Mouse (Mus musculus) forebrain, embryonic 12.5 days (tissue): ENCODE measurements around the gene Rell1. TPM values are rescaled to one million over a fixed set of nuclear protein-coding genes. Genes with fewer than 3 reads are reported as not detected.
A peak's percentile ranks its signal among the peaks of the same experiment; 100 is the strongest.

ENCODE experiments used
- ATAC-seq: fragments of 200-750 bp; cut with Nextera tagmentation; 2 replicates; pipeline ENCODE4 v1.8.0; 2017; ENCODE audit warnings: moderate TSS enrichment; ENCODE audit not compliant: low FRiP score
- H3K27ac ChIP-seq: fragments of 300-500 bp; sonication (generic); 2 replicates; pipeline ENCODE4 v1.5.1; 2016; ENCODE audit warnings: mild to moderate bottlenecking
- H3K27me3 ChIP-seq: fragments of 300-500 bp; sonication (generic); 2 replicates; pipeline ENCODE4 v1.6.1; 2016; ENCODE audit warnings: mild to moderate bottlenecking
- H3K36me3 ChIP-seq: fragments of 300-500 bp; sonication (generic); replicated peaks from 2 replicates; pipeline ENCODE4 v1.6.1; 2016; ENCODE audit warnings: mild to moderate bottlenecking
- H3K4me1 ChIP-seq: fragments of 300-500 bp; sonication (generic); 2 replicates; pipeline ENCODE4 v1.6.1; 2016
- H3K4me2 ChIP-seq: fragments of 300-500 bp; sonication (generic); 2 replicates; pipeline ENCODE4 v1.6.1; 2016; ENCODE audit warnings: mild to moderate bottlenecking, moderate library complexity
- H3K4me3 ChIP-seq: fragments of 300-500 bp; sonication (generic); replicated peaks from 2 replicates; pipeline ENCODE4 v1.5.1; 2016; ENCODE audit warnings: mild to moderate bottlenecking
- H3K9ac ChIP-seq: fragments of 300-500 bp; sonication (generic); 2 replicates; pipeline ENCODE4 v1.6.1; 2016; ENCODE audit warnings: mild to moderate bottlenecking
- H3K9me3 ChIP-seq: fragments of 300-500 bp; sonication (generic); 2 replicates; pipeline ENCODE4 v1.6.1; 2016
- WGBS: fragments of 180-500 bp; shearing (Covaris S2); methylation state at CpG from one replicate; pipeline ENCODE4 v1.1.7; 2016; 5-methylcytosine and 5-hydroxymethylcytosine counted together
- polyA plus RNA-seq: library from polyadenylated mRNA; unstranded; fragments of >200 nt; fragmentation: Nextera tagmentation; extraction: Ambion mirVana; gene quantifications from 2 replicates; pipeline ENCODE4 v1.2.1, GENCODE M21; 2016

Gene Rell1
- polyA plus RNA-seq, 1 experiment from 2014 or later: 15.8 TPM

DNA sequence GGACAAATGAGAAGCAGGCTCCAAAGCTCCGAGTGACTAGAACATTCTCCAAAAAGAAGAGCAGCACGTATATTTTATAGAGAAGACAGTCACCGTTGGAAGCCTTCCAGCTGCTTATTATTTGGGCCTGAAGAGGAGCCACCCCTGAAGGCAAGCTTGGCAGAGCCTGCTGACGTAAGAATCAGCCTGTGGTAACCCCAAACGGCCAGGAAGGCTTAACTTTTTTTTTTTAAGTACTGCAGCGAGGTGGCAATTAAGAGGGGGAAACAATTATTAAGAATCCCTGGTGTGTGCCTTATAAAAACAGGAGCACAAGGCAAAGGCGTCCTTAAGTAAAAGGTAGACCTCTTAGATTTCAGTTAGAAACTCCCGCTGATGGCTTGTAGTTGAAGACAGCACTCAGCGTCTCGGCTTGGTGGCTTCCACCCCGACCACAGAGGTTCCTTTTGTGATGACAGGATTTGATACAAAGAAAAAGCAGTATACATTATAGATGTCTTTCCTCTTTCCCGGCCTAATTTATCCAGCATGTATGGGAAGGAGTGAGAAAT is 1.0 kb downstream of the Rell1 start:
- Histone ChIP-seq H3K36me3 (no peaks in the 10 kb centered on the region), H3K9me3 (no peaks in the 10 kb centered on the region), H3K4me3 (peak overlapping the region; percentile 72), H3K4me1 (peaks cover 28% of the 10 kb centered on the region), H3K27me3 (no peaks in the 10 kb centered on the region), H3K4me2 (peak overlapping the region; percentile 72), H3K9ac (peak overlapping the region; percentile 70), H3K27ac (no peak overlapping the region)
- 2% methylated on average over 12 of the region's 12 CpGs for WGBS
- ATAC-seq: no peak

DNA sequence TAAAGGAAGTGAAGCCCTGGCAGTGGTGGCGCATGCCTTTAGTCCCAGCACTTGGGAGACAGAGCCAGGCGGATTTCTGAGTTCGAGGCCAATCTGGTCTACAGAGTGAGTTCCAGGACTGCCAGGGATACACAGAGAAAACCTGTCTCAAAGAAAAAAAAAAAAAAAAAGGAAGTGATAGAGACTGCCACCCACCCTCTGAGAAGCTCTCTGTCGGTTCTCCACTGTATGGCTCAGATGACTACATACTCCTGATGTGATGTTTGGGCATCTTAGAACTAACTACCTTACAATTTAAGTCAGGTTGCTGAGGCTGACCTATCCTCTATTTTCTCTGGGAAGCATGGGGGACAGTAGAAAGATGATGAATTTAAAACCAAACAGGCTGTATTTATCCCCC is 2.3 kb downstream of the Rell1 start:
- Histone ChIP-seq H3K27ac (no peak overlapping the region), H3K9me3 (no peaks in the 10 kb centered on the region), H3K4me2 (no peak overlapping the region), H3K36me3 (no peaks in the 10 kb centered on the region), H3K4me1 (peaks cover 28% of the 10 kb centered on the region), H3K4me3 (no peak overlapping the region), H3K27me3 (no peaks in the 10 kb centered on the region), H3K9ac (no peak overlapping the region)
- 88% methylated on average over 4 of the region's 4 CpGs for WGBS
- no peak for ATAC-seq

DNA sequence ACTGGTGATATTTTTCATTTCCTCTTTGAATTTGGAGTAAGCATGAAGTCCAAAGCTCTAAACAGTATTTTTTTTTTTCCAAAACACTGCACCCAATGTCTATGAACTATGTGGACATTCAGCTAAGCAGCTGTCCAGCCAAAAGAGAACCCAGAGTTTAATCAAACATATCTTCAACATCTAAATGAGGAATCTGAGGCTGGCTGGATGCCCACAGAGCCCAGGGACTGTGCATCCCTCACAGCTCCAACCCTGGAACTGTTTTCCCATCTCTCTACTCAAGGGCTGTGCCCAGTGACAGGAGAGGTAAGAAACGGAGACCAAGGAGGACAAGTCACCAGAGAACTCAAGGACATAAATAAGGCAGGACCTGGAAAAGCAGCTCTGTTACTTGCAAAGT is 2.8 kb downstream of the Rell1 start:
- H3K27ac ChIP-seq: no peak overlapping the region
- no peaks in the 10 kb centered on the region for H3K27me3 ChIP-seq
- no peak overlapping the region for H3K9ac ChIP-seq
- ATAC-seq: no peak
- 92% methylated on average over 1 of the region's 1 CpGs for WGBS
- no peaks in the 10 kb centered on the region for H3K36me3 ChIP-seq
- no peaks in the 10 kb centered on the region for H3K9me3 ChIP-seq
- peaks cover 28% of the 10 kb centered on the region for H3K4me1 ChIP-seq
- no peak overlapping the region for H3K4me2 ChIP-seq
- H3K4me3 ChIP-seq: no peak overlapping the region

DNA sequence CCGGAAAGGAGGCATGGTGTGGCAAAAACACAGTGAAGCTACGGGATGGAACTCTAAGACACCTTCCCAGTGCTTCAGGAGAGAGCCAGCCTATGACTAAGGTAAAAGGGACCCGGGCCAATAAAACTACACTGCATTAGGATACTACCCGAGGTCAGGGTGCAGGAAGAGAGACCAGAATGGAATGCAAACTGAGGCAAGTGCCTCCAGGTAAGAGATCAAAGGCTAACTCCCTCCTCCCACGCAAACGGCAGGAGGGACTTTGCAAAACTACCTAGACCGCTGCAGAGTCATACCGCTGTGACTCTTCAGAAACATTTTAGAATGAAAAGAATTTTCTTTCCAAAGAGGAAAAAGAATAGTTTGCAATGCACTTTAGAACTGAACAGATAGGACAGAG is 4.1 kb downstream of the Rell1 start:
- no peak overlapping the region for H3K27ac ChIP-seq
- ATAC-seq: no peak
- WGBS: 72% methylated on average over 8 of the region's 8 CpGs
- no peak overlapping the region for H3K4me2 ChIP-seq
- H3K9ac ChIP-seq: no peak overlapping the region
- no peaks in the 10 kb centered on the region for H3K9me3 ChIP-seq
- peaks cover 18% of the 10 kb centered on the region for H3K4me1 ChIP-seq
- H3K36me3 ChIP-seq: 0 out of 2 replicates have a peak, but pooled peaks cover 7% of the 10 kb centered on the region
- no peak overlapping the region for H3K4me3 ChIP-seq
- no peaks in the 10 kb centered on the region for H3K27me3 ChIP-seq

DNA sequence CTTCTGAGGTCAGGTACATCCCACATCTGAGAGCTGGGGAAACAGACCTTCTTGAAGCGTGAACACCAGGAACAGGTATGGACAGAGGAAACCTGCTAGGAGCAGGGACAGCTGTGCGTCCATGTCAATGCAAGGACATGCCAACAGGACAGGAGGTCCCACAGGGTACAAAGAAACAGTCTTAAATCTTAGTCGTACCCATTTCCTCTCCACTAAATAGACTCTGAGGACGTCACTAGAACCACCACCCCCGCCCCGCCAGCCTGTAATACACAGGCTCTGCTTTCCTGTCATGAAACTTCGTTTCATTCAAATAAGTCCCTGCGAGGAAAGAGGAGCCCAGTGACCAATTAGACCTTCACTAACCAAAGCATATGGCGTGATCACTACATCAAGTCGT is 7.0 kb downstream of the Rell1 start:
- no peak for ATAC-seq
- Histone ChIP-seq H3K27me3 (no peaks in the 10 kb centered on the region), H3K4me3 (no peak overlapping the region), H3K4me2 (no peak overlapping the region), H3K9ac (no peak overlapping the region), H3K27ac (no peak overlapping the region), H3K4me1 (no peaks in the 10 kb centered on the region; the same call in 1 of the 2 replicates), H3K36me3 (0 out of 2 replicates have a peak, but pooled peaks cover 7% of the 10 kb centered on the region), H3K9me3 (no peaks in the 10 kb centered on the region)
- WGBS: 91% methylated on average over 10 of the region's 10 CpGs

DNA sequence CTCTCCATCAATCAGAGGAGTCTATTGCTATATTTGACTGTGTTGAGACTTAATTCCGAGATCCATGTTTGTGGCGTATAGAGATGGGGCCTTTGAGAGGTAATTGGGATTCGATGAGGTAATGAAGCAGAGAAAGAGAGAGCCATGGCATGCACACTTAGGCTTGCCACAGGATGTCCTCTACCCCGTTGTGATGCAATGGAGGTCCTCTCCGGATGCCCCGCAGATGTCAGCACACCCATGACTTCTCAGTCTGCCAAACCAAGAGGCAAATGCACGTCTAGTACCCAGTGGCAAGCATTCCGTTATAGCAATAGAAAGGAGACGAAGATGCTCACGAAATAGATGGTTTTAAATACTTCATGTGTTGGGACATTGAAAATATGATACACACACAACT is 8.1 kb downstream of the Rell1 start:
- Histone ChIP-seq H3K4me3 (no peak overlapping the region), H3K9ac (no peak overlapping the region), H3K36me3 (0 out of 2 replicates have a peak, but pooled peaks cover 7% of the 10 kb centered on the region), H3K9me3 (no peaks in the 10 kb centered on the region), H3K27me3 (no peaks in the 10 kb centered on the region), H3K27ac (no peak overlapping the region), H3K4me1 (no peaks in the 10 kb centered on the region), H3K4me2 (no peak overlapping the region)
- 93% methylated on average over 10 of the region's 10 CpGs for WGBS
- ATAC-seq: no peak

DNA sequence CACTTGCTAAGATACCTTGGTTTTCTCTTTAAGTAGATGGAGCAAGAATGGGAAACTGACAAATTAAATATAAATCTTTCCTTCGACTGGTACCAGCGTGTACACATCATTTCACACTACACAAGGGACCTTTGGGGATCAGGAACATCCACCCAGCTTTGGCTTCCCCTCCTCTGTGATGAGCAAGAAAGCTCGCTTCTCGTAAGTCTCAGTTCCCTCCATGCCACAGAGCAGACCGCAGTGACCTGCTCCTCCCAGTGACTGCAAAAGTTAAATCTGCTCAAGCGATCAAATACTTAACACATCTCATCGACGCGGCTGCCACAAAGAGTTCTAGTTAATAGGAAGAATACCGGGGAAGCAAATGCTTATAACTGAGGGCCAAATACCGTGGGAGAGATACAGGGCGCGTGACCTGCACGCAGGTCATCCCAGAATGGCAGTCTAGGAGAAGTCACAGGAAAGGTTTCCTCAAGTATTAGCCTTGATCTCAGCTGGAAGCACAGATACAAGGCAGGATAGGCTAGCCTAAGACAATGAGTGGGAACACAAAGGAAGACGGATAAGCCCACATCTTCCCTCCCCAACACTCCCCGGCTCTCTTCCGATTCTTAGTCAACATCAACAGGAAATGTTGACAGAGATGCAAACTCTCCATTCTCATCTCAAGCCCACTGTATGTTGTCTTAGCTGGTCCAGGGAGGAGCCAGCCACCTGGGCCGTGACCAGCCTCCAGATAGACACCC is 9.6 kb downstream of the Rell1 start:
- WGBS: 78% methylated on average over 18 of the region's 18 CpGs
- ATAC-seq: no peak
- Histone ChIP-seq H3K27ac (no peak overlapping the region), H3K4me1 (no peaks in the 10 kb centered on the region), H3K9ac (no peak overlapping the region), H3K27me3 (no peaks in the 10 kb centered on the region), H3K36me3 (0 out of 2 replicates have a peak, but pooled peaks cover 7% of the 10 kb centered on the region), H3K4me3 (no peak overlapping the region), H3K4me2 (no peak overlapping the region), H3K9me3 (no peaks in the 10 kb centered on the region)

DNA sequence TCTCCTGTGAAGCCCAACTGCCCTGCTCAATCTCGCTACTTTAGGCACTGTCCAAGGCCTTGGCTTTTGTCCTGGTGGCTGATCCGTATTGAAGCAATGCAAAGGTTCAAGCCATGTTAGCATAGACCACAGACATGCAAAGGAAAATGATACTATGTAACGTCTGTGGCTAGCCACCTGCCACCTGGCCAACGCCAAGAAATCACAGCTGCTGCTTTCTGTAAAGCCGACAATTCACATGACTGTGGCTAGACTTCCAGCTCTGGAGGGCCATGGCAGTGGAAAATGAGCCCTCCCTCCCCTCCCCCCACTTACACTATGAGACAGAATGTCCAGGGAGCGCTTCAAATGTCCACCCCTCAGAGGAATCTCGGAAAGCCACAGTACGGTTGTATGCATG is 11.1 kb downstream of the Rell1 start:
- 84% methylated on average over 8 of the region's 8 CpGs for WGBS
- Histone ChIP-seq H3K9me3 (no peaks in the 10 kb centered on the region), H3K4me2 (no peak overlapping the region), H3K9ac (no peak overlapping the region), H3K27ac (no peak overlapping the region), H3K4me3 (no peak overlapping the region), H3K36me3 (0 out of 2 replicates have a peak, but pooled peaks cover 7% of the 10 kb centered on the region), H3K27me3 (no peaks in the 10 kb centered on the region), H3K4me1 (no peaks in the 10 kb centered on the region)
- no peak for ATAC-seq

DNA sequence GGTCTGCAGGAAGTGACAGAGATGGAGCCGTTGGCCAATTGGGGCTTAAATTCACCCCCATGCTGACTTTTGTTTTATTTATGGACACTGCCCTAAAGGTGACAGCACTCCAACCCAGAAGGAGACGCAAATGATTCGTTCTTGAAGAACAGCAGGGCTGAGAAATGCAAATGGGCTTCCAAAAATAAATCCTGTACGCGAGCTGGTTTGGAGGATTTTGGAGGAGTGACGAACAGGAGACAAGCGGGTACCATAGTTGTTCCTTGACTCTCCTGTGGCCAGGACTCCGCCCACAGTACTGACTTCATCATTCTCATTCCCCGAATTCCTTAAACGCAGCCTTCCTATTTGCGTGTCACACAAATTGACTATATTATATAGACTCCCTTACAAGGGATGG is 12.3 kb downstream of the Rell1 start:
- Histone ChIP-seq H3K36me3 (0 out of 2 replicates have a peak, but pooled peaks cover 7% of the 10 kb centered on the region), H3K4me3 (no peak overlapping the region), H3K27ac (no peak overlapping the region), H3K9ac (no peak overlapping the region), H3K4me1 (no peaks in the 10 kb centered on the region), H3K4me2 (no peak overlapping the region), H3K9me3 (no peaks in the 10 kb centered on the region), H3K27me3 (no peaks in the 10 kb centered on the region)
- 91% methylated on average over 11 of the region's 11 CpGs for WGBS
- ATAC-seq: no peak

DNA sequence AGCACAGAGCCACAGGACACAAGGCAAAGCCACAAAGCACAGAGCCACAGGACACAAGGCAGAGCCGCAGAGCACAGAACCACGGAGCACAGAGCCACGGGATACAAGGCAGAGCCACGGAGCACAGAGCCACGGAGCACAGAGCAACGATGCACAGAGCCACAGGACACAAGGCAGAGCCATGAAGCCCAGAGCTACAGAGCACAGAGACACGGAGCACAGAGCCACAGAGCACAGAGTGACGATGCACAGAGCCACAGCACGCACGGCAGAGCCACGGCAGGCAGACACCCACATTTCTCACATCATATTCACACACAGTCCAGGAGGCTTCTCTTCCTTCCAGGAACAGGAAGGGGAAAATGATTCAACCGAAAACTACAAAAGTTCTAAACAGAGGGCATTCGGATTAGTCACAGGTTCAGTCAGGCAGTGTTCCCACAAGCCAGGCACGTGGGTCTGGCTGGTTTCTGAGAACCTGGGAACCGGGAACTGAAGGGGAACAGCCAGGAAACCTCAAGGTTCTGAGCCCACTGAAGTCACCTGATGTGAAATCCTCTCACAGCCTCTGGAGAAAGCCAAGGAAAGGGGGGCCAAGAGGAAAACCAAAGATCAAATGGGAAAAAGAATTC is 15.2 kb downstream of the Rell1 start:
- H3K9me3 ChIP-seq: no peaks in the 10 kb centered on the region
- no peak overlapping the region for H3K9ac ChIP-seq
- 0 out of 2 replicates have a peak, but pooled peaks cover 3% of the 10 kb centered on the region for H3K4me1 ChIP-seq
- no peaks in the 10 kb centered on the region for H3K36me3 ChIP-seq
- H3K27ac ChIP-seq: no peak overlapping the region
- H3K4me3 ChIP-seq: no peak overlapping the region
- no peaks in the 10 kb centered on the region for H3K27me3 ChIP-seq
- 95% methylated on average over 15 of the region's 15 CpGs for WGBS
- H3K4me2 ChIP-seq: no peak overlapping the region
- no peak for ATAC-seq

DNA sequence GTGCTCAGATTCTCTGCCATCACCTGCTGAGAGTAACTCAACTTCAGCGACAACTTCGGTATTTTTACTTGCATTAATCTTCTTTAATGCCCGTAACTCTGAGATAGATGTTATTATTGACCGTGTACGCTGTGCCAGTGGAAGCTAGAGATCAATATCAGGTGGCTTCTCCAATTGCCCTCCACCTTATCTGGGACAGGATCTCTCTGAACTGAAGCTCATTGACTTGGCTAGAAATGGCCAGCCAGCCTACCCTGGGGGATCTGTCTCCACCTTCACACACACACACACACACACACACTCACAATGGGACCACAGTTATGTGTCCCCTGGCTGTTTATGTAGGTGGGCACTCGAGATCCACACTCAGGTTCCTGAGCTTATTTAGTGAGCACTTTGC is 16.7 kb downstream of the Rell1 start:
- ATAC-seq: no peak
- H3K4me3 ChIP-seq: no peak overlapping the region
- no peak overlapping the region for H3K9ac ChIP-seq
- no peak overlapping the region for H3K4me2 ChIP-seq
- 91% methylated on average over 6 of the region's 6 CpGs for WGBS
- no peaks in the 10 kb centered on the region for H3K27me3 ChIP-seq
- no peaks in the 10 kb centered on the region for H3K36me3 ChIP-seq
- H3K4me1 ChIP-seq: 0 out of 2 replicates have a peak, but pooled peaks cover 3% of the 10 kb centered on the region
- H3K27ac ChIP-seq: no peak overlapping the region
- no peaks in the 10 kb centered on the region for H3K9me3 ChIP-seq

DNA sequence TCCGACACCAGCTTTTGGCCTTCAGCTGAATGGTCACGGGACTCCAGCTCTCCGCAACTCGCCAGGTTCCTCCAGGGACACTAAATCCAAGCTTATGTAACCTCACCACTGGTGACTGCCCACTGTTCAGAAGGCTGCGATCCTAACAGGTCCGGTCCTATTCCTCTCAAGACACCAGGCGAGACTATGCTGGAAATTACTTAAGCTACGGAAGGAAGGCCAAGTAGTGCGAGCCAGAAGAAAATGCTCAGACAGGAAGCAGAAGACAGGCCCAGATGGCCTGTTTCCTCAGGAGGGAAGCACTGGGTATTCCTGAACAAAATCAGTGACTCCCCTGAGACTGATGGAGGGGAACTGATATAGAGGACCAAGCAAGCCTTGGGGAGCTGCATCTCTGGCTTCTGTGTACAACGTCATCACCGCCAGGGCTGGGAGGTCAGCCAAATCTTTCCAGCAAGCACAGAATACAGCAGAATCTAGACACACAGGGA is 17.2 kb downstream of the Rell1 start:
- no peak overlapping the region for H3K27ac ChIP-seq
- ATAC-seq: no peak
- no peaks in the 10 kb centered on the region for H3K9me3 ChIP-seq
- WGBS: 90% methylated on average over 11 of the region's 11 CpGs
- no peak overlapping the region for H3K4me2 ChIP-seq
- H3K27me3 ChIP-seq: no peaks in the 10 kb centered on the region
- H3K4me1 ChIP-seq: peaks cover 4% of the 10 kb centered on the region; the same call in 1 of the 2 replicates
- H3K9ac ChIP-seq: no peak overlapping the region
- H3K36me3 ChIP-seq: no peaks in the 10 kb centered on the region
- H3K4me3 ChIP-seq: no peak overlapping the region
